Mouse (Mus musculus) lung, postnatal 0 days (tissue): ENCODE results near the gene Pip5k1a.

Experiments used
- CTCF ChIP-seq: IDR thresholded peaks from 2 replicates; pipeline ENCODE4 v1.5.1; 2016; ENCODE audit warnings: antibody characterized with exemption, mild to moderate bottlenecking
- EP300 ChIP-seq: IDR thresholded peaks from 2 replicates; pipeline ENCODE4 v1.6.1; 2016; ENCODE audit warnings: antibody characterized with exemption, mild to moderate bottlenecking, control low read depth

- TF ChIP-seq CTCF (no peak), EP300 (no peak)
Measured at GRCm38 (mm10) chr3:95141474-95141873, 34.7 kb upstream of the Pip5k1a start.
